Mouse (Mus musculus): ENCODE data around the gene Fyn. TPM values are rescaled to one million over a fixed set of nuclear protein-coding genes. Genes with fewer than 3 reads are reported as not detected.

The Fyn gene
- polyA plus RNA-seq, 1 experiment from 2014 or later, result 6.5 TPM

- ATAC-seq (no peak), DNase-seq (no peak)
- Histone ChIP-seq H3K4me1 (ENCODE audit: insufficient read depth) (peaks cover 6% of the 10 kb centered on the region; the same call in 1 of the 2 replicates), H3K9ac (replicated peaks) (no peak overlapping the region), H3K4me2 (ENCODE audit: low read depth, low read length) (no peak overlapping the region), H3K9me3 (ENCODE audit: low read length) (no peaks in the 10 kb centered on the region), H3K27me3 (ENCODE audit: insufficient read depth, low read length) (no peaks in the 10 kb centered on the region), H3K4me3 (ENCODE audit: low read depth, low read length) (no peak overlapping the region), H3K27ac (ENCODE audit: low read depth) (no peak overlapping the region), H3K36me3 (replicated peaks; ENCODE audit: insufficient read depth, low read length) (no peaks in the 10 kb centered on the region)
- WGBS (ENCODE audit: insufficient replicate concordance), result 57% methylated on average over 7 of the region's 7 CpGs
- no peak for TF ChIP-seq EP300 (IDR thresholded peaks at IDR 0.05; ENCODE audit: low read depth)
- no peak for TF ChIP-seq CTCF (IDR thresholded peaks at IDR 0.05; ENCODE audit: low read depth)
Observed at GRCm38 (mm10) chr10:39555289-39555715, 186.6 kb downstream of the Fyn start.

GRCm38 (mm10) chr10:39555740-39556139, 187.1 kb downstream of the Fyn start:
- Histone ChIP-seq H3K4me1 (ENCODE audit: insufficient read depth) (peaks cover 6% of the 10 kb centered on the region; the same call in 1 of the 2 replicates), H3K4me2 (ENCODE audit: low read depth, low read length) (no peak overlapping the region), H3K27me3 (ENCODE audit: insufficient read depth, low read length) (no peaks in the 10 kb centered on the region), H3K9me3 (ENCODE audit: low read length) (no peaks in the 10 kb centered on the region), H3K27ac (ENCODE audit: low read depth) (no peak overlapping the region), H3K4me3 (ENCODE audit: low read depth, low read length) (no peak overlapping the region), H3K9ac (replicated peaks) (no peak overlapping the region), H3K36me3 (replicated peaks; ENCODE audit: insufficient read depth, low read length) (no peaks in the 10 kb centered on the region)
- 51% methylated on average over 5 of the region's 5 CpGs for WGBS (ENCODE audit: insufficient replicate concordance)
- ATAC-seq, result no peak
- TF ChIP-seq CTCF (IDR thresholded peaks at IDR 0.05; ENCODE audit: low read depth) (peak; percentile 23), EP300 (IDR thresholded peaks at IDR 0.05; ENCODE audit: low read depth) (peak; percentile 16; the same call in 1 of the 2 replicates)
- no peak for DNase-seq

GRCm38 (mm10) chr10:39557360-39557759, 188.7 kb downstream of the Fyn start:
- peaks cover 6% of the 10 kb centered on the region; the same call in 1 of the 2 replicates for H3K4me1 ChIP-seq (ENCODE audit: insufficient read depth)
- H3K4me3 ChIP-seq (ENCODE audit: low read depth, low read length), result no peak overlapping the region
- no peaks in the 10 kb centered on the region for H3K36me3 ChIP-seq (replicated peaks; ENCODE audit: insufficient read depth, low read length)
- 80% methylated on average over 9 of the region's 9 CpGs for WGBS (ENCODE audit: insufficient replicate concordance)
- no peaks in the 10 kb centered on the region for H3K9me3 ChIP-seq (ENCODE audit: low read length)
- H3K27ac ChIP-seq (ENCODE audit: low read depth), result no peak overlapping the region
- no peak for ATAC-seq
- TF ChIP-seq CTCF (IDR thresholded peaks at IDR 0.05; ENCODE audit: low read depth) (no peak), EP300 (IDR thresholded peaks at IDR 0.05; ENCODE audit: low read depth) (no peak)
- no peak overlapping the region for H3K9ac ChIP-seq (replicated peaks)
- H3K27me3 ChIP-seq (ENCODE audit: insufficient read depth, low read length), result no peaks in the 10 kb centered on the region
- DNase-seq, result no peak
- H3K4me2 ChIP-seq (ENCODE audit: low read depth, low read length), result no peak overlapping the region

GRCm38 (mm10) chr10:39557851-39558250, 189.2 kb downstream of the Fyn start:
- no peaks in the 10 kb centered on the region for H3K36me3 ChIP-seq (replicated peaks; ENCODE audit: insufficient read depth, low read length)
- 69% methylated on average over 7 of the region's 7 CpGs for WGBS (ENCODE audit: insufficient replicate concordance)
- no peaks in the 10 kb centered on the region for H3K27me3 ChIP-seq (ENCODE audit: insufficient read depth, low read length)
- peak; percentile 25; the same call in 1 of the 2 replicates for ATAC-seq
- peaks cover 6% of the 10 kb centered on the region; the same call in 1 of the 2 replicates for H3K4me1 ChIP-seq (ENCODE audit: insufficient read depth)
- no peaks in the 10 kb centered on the region for H3K9me3 ChIP-seq (ENCODE audit: low read length)
- no peak overlapping the region for H3K4me3 ChIP-seq (ENCODE audit: low read depth, low read length)
- no peak overlapping the region for H3K27ac ChIP-seq (ENCODE audit: low read depth)
- H3K9ac ChIP-seq (replicated peaks), result no peak overlapping the region
- DNase-seq, result no peak
- H3K4me2 ChIP-seq (ENCODE audit: low read depth, low read length), result no peak overlapping the region
- TF ChIP-seq CTCF (IDR thresholded peaks at IDR 0.05; ENCODE audit: low read depth), result no peak
- TF ChIP-seq EP300 (IDR thresholded peaks at IDR 0.05; ENCODE audit: low read depth), result no peak

- 51% methylated on average over 5 of the region's 5 CpGs for WGBS (ENCODE audit: insufficient replicate concordance)
- DNase-seq, result no peak
- H3K9ac ChIP-seq (replicated peaks), result no peak overlapping the region
- no peaks in the 10 kb centered on the region for H3K36me3 ChIP-seq (replicated peaks; ENCODE audit: insufficient read depth, low read length)
- no peak overlapping the region for H3K27ac ChIP-seq (ENCODE audit: low read depth)
- no peaks in the 10 kb centered on the region for H3K27me3 ChIP-seq (ENCODE audit: insufficient read depth, low read length)
- no peak overlapping the region for H3K4me2 ChIP-seq (ENCODE audit: low read depth, low read length)
- TF ChIP-seq EP300 (IDR thresholded peaks at IDR 0.05; ENCODE audit: low read depth) (no peak), CTCF (IDR thresholded peaks at IDR 0.05; ENCODE audit: low read depth) (no peak)
- H3K4me1 ChIP-seq (ENCODE audit: insufficient read depth), result peaks cover 6% of the 10 kb centered on the region; the same call in 1 of the 2 replicates
- no peaks in the 10 kb centered on the region for H3K9me3 ChIP-seq (ENCODE audit: low read length)
- no peak overlapping the region for H3K4me3 ChIP-seq (ENCODE audit: low read depth, low read length)
- ATAC-seq, result no peak
Observed at GRCm38 (mm10) chr10:39558492-39559005, 189.9 kb downstream of the Fyn start.

- H3K4me1 ChIP-seq (ENCODE audit: insufficient read depth), result peaks cover 6% of the 10 kb centered on the region; the same call in 1 of the 2 replicates
- no peaks in the 10 kb centered on the region for H3K27me3 ChIP-seq (ENCODE audit: insufficient read depth, low read length)
- no peak overlapping the region for H3K4me3 ChIP-seq (ENCODE audit: low read depth, low read length)
- H3K36me3 ChIP-seq (replicated peaks; ENCODE audit: insufficient read depth, low read length), result no peaks in the 10 kb centered on the region
- no peak for TF ChIP-seq CTCF (IDR thresholded peaks at IDR 0.05; ENCODE audit: low read depth)
- TF ChIP-seq EP300 (IDR thresholded peaks at IDR 0.05; ENCODE audit: low read depth), result no peak
- H3K9me3 ChIP-seq (ENCODE audit: low read length), result no peaks in the 10 kb centered on the region
- H3K27ac ChIP-seq (ENCODE audit: low read depth), result 0 out of 2 replicates have a peak overlapping the region, but pooled peaks have one; percentile 34
- DNase-seq (no peak), ATAC-seq (no peak)
- 65% methylated on average over 3 of the region's 3 CpGs for WGBS (ENCODE audit: insufficient replicate concordance)
- no peak overlapping the region for H3K4me2 ChIP-seq (ENCODE audit: low read depth, low read length)
- no peak overlapping the region for H3K9ac ChIP-seq (replicated peaks)
Observed at GRCm38 (mm10) chr10:39559321-39559720, 190.7 kb downstream of the Fyn start.

All from liver, postnatal 0 days (tissue).